Mouse (Mus musculus): Measurements from ENCODE around the gene Olfr716.
"Not testable (repeated sequence)": the region's sequence is repeated elsewhere in the genome, so short reads cannot be mapped to it uniquely, and the experiment has no call there.

Gene Olfr716

DNA sequence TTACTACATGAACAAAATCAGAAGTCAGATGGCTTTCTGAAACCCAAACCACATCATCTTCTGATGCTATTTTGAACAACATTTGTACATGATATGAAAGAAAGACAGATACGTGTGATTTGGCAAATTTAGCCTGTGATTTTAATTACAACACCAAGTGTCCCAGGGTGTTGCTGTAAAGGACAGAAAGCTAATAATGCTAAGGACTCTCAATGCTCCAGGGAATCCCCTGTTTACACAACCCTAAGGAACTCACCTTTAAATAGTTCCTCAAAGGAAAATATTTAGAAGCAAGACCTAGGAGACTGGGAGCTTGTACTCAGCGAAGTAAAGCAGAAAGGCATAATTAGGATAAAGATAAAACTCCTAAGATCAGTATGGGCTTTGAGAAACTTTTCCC is at the start of gene Olfr716:
Olfr716 (plus strand) TSS at position 301 of the 400 bp plus-strand sequence.
- DNase-seq (ENCODE audit: low spot score): not testable (repeated sequence)

DNA sequence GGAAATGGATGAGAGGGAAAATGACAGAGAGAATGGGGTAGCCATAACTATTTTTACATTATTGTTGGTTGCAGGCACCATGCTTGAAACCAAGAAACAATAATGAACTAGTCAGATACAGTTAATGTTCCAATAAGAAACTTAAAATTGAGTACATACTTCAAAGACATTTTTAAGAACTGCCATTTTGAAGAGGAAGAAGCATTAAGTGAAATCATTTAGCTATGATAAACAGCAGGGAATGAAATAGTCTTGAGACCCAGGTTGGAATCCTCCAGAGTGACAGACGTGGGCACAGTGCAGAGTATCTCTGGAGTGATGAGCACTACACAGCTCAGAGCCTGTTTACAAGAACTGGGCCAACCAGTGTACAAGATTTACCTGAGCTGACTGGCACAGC is 45.2 kb upstream of the Olfr716 start, which contains the start of gene Olfr17:
Olfr17 (plus strand) TSS at position 301 of the 400 bp plus-strand sequence.
- DNase-seq (ENCODE audit: low spot score): no peak

DNA sequence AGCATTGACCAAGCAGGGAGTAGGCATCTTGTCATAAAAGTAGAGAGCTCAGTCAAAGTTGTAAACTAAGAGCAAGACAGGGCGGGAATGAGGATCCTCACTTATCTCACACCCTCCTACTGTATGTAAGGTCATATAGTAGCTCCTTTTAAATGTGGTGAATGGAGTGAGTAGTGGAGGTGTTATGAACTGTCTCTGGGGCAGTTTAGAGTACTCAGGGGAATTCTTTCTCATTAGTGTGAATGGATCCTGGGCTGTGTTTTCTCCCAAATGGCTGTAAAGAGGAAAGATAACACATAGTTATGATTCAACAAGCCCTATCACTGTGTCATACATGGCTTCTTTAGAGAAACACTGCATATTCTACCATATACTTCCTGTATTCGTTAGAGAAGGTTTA is 27.9 kb upstream of the Olfr716 start, which contains the start of gene Olfr715b:
Olfr715b (minus strand) TSS at position 101 of the 400 bp plus-strand sequence.
- DNase-seq (ENCODE audit: low spot score): not testable (repeated sequence)

DNA sequence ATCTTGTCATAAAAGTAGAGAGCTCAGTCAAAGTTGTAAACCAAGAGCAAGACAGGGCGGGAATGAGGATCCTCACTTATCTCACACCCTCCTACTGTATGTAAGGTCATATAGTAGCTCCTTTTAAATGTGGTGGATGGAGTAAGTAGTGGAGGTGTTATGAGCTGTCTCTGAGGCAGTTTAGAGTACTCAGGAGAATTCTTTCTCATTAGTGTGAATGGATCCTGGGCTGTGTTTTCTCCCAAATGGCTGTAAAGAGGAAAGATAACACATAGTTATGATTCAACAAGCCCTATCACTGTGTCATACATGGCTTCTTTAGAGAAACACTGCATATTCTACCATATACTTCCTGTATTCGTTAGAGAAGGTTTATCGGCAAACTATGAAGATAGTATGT is 7.1 kb upstream of the Olfr716 start, which contains the start of gene Olfr715:
Olfr715 (minus strand) TSS at position 101 of the 400 bp plus-strand sequence.
- not testable (repeated sequence) for DNase-seq (ENCODE audit: low spot score)

DNA sequence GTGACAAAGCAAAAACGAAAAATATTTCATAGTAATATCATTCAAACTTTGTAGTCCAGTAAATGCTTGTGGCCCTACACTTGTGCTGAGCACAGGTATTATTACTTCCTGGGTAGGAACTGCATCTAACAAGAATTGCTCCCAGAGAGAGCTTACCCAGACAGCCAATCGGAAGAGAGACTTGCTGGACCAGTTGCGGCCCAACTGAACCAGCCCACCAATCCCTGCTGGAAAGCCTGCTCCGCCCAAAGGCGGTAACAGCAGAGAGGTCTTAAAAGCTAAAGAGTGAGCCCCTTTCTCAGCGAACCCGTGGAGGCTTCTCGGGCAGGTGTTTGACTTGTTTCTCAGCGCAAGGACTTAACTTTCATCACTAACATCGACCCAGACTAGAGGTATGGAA is 28.6 kb downstream of the Olfr716 start, which contains the start of gene Nlrp14:
Nlrp14 (plus strand) TSS at position 301 of the 400 bp plus-strand sequence.
- peak; percentile 30 for DNase-seq (ENCODE audit: low spot score)

DNA sequence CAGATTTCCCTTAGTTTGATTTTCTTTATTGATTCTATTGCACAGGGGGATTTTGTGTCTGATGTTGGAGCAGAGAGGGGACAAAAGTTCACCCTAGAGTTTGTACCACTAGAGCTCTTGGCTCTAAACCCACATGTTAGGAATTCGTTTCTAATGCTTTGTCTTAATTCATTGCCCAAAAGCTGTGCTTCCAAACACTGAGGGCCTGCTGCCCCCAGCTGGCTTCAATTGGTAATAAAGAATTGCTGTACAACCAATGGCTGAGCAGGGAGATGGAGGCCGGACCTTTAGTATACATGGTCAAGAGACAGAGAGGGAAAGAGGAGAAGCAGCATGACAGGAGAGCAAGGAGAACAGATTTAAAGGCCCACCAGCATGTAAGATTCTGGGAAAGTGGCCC is 42.3 kb downstream of the Olfr716 start:
- DNase-seq (ENCODE audit: low spot score): no peak
